Mouse (Mus musculus): ENCODE data around the gene Apbb2.

Gene Apbb2

DNA sequence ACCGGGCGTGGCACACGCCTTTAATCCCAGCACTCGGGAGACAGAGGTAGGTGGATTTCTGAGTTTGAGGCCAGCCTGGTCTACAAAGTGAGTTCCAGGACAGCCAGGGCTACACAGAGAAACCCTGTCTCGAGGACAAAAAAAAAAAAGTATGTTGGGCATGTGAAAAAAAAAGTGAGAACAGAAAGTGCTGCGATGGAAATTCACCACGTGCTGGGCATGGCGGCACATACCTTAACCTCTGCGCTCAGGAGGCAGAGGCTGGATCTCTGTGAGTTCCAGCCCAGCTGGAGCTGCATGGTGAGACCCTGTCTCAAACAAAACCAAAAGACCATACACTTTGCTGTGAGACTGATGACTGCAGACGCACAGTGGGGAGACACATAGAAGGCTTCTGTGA, 363.5 kb downstream of the Apbb2 start:
- Histone ChIP-seq H3K4me3 (replicated peaks; ENCODE audit: low read length) (no peak overlapping the region), H3K4me1 (replicated peaks; ENCODE audit: low read depth, low read length) (0 out of 2 replicates have a peak, but pooled peaks cover 2% of the 10 kb centered on the region), H3K9me3 (ENCODE audit: low read length) (no peaks in the 10 kb centered on the region; the same call in 1 of the 2 replicates), H3K27me3 (ENCODE audit: insufficient read depth, low read length) (peaks cover 12% of the 10 kb centered on the region), H3K36me3 (ENCODE audit: insufficient read depth, low read length) (no peaks in the 10 kb centered on the region)
- TF ChIP-seq NANOG (IDR thresholded peaks at IDR 0.05; ENCODE audit: borderline replicate concordance, low read length) (no peak), CTCF (conservative IDR thresholded peaks at IDR 0.05; ENCODE audit: low read length) (no peak), POU5F1 (IDR thresholded peaks at IDR 0.05; ENCODE audit: borderline replicate concordance, low read length) (no peak)

- TF ChIP-seq POU5F1 (IDR thresholded peaks at IDR 0.05; ENCODE audit: borderline replicate concordance, low read length) (no peak), NANOG (IDR thresholded peaks at IDR 0.05; ENCODE audit: borderline replicate concordance, low read length) (no peak), CTCF (conservative IDR thresholded peaks at IDR 0.05; ENCODE audit: low read length) (no peak)
- no peak overlapping the region for H3K4me3 ChIP-seq (replicated peaks; ENCODE audit: low read length)
- H3K4me1 ChIP-seq (replicated peaks; ENCODE audit: low read depth, low read length), result no peaks in the 10 kb centered on the region
- H3K27me3 ChIP-seq (ENCODE audit: insufficient read depth, low read length), result 0 out of 2 replicates have a peak, but pooled peaks cover 2% of the 10 kb centered on the region
- no peaks in the 10 kb centered on the region for H3K36me3 ChIP-seq (ENCODE audit: insufficient read depth, low read length)
- H3K9me3 ChIP-seq (ENCODE audit: low read length), result no peaks in the 10 kb centered on the region; the same call in 1 of the 2 replicates
Measured at GRCm38 (mm10) chr5:66253219-66253618, 365.4 kb downstream of the Apbb2 start.
